Mouse (Mus musculus) kidney, embryonic 16.5 days (tissue): ENCODE measurements around the gene Arhgef10l. TPM values are rescaled to one million over a fixed set of nuclear protein-coding genes. Genes with fewer than 3 reads are reported as not detected.

Experiments used
- ATAC-seq: fragments of 200-750 bp; cut with Nextera tagmentation; 2 replicates; pipeline ENCODE4 v1.8.0; 2017; ENCODE audit warnings: moderate TSS enrichment; ENCODE audit not compliant: low FRiP score, low TSS enrichment
- H3K27ac ChIP-seq: fragments of 300-500 bp; sonication (generic); 2 replicates; pipeline ENCODE4 v1.5.1; 2014; ENCODE audit warnings: low read length
- H3K27me3 ChIP-seq: fragments of 300-500 bp; sonication (generic); 2 replicates; pipeline ENCODE4 v1.6.1; 2014; ENCODE audit warnings: low read length, control low read depth, mixed read lengths; ENCODE audit not compliant: insufficient read depth
- H3K36me3 ChIP-seq: fragments of 300-500 bp; sonication (generic); 2 replicates; pipeline ENCODE4 v1.6.1; 2014; ENCODE audit warnings: low read length, control low read depth, mixed read lengths; ENCODE audit not compliant: insufficient read depth
- H3K4me1 ChIP-seq: fragments of 300-500 bp; sonication (generic); 2 replicates; pipeline ENCODE4 v1.6.1; 2014; ENCODE audit warnings: low read length, control low read depth, mixed read lengths; ENCODE audit not compliant: insufficient read depth
- H3K4me2 ChIP-seq: fragments of 300-500 bp; sonication (generic); replicated peaks from 2 replicates; pipeline ENCODE4 v1.6.1; 2014; ENCODE audit warnings: low read depth, low read length
- H3K4me3 ChIP-seq: fragments of 300-500 bp; sonication (generic); 2 replicates; pipeline ENCODE4 v1.5.1; 2014; ENCODE audit warnings: mild to moderate bottlenecking, low read length
- H3K9ac ChIP-seq: fragments of 300-500 bp; sonication (generic); replicated peaks from 2 replicates; pipeline ENCODE4 v1.6.1; 2014; ENCODE audit warnings: low read length
- H3K9me3 ChIP-seq: fragments of 300-500 bp; sonication (generic); 2 replicates; pipeline ENCODE4 v1.6.1; 2016; ENCODE audit warnings: low read length, control low read depth
- WGBS: fragments of 180-500 bp; shearing (Covaris S2); extraction: QIAGEN DNeasy Blood & Tissue Kit; methylation state at CpG from one replicate; pipeline ENCODE4 v1.1.7; 2014; 5-methylcytosine and 5-hydroxymethylcytosine counted together
- polyA plus RNA-seq: library from polyadenylated mRNA; unstranded; fragments of >200 nt; fragmentation: Nextera tagmentation; extraction: Ambion mirVana; gene quantifications from 2 replicates; pipeline ENCODE4 v1.2.1, GENCODE M21; 2015

Gene Arhgef10l
- polyA plus RNA-seq, 1 experiment from 2014 or later: 25.4 TPM

GRCm38 (mm10) chr4:140661406-140662022 is 4.3 kb downstream of the Arhgef10l start:
- peak overlapping the region; percentile 73 for H3K27ac ChIP-seq
- H3K9me3 ChIP-seq: no peaks in the 10 kb centered on the region
- no peak overlapping the region for H3K4me3 ChIP-seq
- H3K27me3 ChIP-seq: no peaks in the 10 kb centered on the region
- H3K4me1 ChIP-seq: peaks cover 67% of the 10 kb centered on the region
- no peaks in the 10 kb centered on the region for H3K36me3 ChIP-seq
- H3K9ac ChIP-seq: peak overlapping the region; percentile 32
- WGBS: 53% methylated on average over 18 of the region's 18 CpGs
- H3K4me2 ChIP-seq: 0 out of 2 replicates have a peak overlapping the region, but pooled peaks have one; percentile 7
- no peak for ATAC-seq

DNA sequence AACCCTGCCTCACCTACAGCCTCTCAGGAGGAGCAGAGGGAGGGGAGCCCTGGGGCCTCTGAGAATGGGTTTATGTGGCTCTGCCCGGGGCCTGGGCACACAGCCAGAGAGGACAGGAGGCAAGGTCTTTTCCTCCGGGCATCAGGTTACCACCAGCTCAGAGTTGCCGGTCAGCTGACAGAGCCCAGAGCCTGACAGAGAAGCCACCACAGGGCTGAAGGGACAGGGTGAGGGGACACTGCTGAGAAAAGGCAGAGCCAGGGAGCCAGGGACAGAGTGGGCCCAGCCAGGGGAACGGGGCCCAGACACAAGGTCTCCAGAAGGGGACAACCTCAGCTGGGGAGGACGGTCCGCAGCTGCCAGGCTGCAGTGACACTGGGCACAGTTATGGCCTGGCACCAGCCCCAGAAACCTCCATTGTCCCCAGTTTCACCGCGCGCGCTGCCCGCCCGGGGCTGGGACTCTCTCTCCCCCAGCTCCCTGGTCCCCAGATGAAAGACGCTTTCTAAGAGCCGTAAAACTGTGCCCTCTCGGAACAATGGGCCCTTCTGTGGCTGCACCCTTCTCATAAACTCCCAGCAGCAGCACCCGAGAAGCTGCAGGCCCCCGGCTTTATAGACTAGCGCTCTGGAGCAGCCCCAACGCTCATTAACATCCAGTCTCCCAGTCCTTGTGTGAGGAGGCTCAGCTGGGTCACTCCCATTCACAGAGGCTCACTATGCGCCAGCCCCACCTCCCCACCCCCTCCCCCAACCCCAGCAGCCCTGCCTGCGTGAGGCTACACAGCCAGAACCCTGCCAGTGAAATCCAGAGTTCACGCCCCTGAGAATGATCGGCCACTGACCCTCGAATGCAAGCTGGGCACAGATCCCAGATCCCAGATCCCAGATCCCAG is 7.9 kb downstream of the Arhgef10l start:
- peak; percentile 84 for ATAC-seq
- Histone ChIP-seq H3K36me3 (no peaks in the 10 kb centered on the region), H3K4me1 (peaks cover 61% of the 10 kb centered on the region), H3K27ac (peak overlapping the region; percentile 94), H3K4me3 (no peak overlapping the region), H3K4me2 (peak overlapping the region; percentile 37), H3K9ac (peak overlapping the region; percentile 67), H3K27me3 (no peaks in the 10 kb centered on the region), H3K9me3 (no peaks in the 10 kb centered on the region)
- WGBS: 10% methylated on average over 24 of the region's 24 CpGs

- Histone ChIP-seq H3K36me3 (no peaks in the 10 kb centered on the region), H3K4me2 (no peak overlapping the region), H3K4me1 (peaks cover 47% of the 10 kb centered on the region), H3K9ac (no peak overlapping the region), H3K27me3 (no peaks in the 10 kb centered on the region), H3K4me3 (no peak overlapping the region), H3K9me3 (no peaks in the 10 kb centered on the region), H3K27ac (no peak overlapping the region)
- 71% methylated on average over 8 of the region's 8 CpGs for WGBS
- ATAC-seq: no peak
Measured at GRCm38 (mm10) chr4:140656529-140656928, 9.3 kb downstream of the Arhgef10l start.

DNA sequence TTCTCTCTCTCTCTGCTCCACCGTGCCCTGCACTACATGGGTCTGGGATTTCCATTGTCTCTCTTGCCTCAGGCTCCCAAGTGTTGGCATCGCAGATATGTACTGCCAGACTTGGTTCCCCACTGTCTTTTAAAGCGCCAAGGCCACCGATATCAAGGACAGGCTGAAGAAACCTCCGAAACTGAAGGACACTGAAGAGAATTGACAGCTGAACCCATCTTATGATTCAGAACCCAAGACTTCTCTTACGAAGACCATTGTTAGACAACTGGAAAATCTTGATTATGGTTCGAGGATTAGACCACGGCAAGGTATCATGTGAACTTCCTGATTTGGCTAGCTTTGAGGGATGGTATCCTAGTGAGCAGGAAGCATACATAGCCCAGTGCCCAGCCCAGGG is 11.0 kb downstream of the Arhgef10l start:
- H3K27me3 ChIP-seq: no peaks in the 10 kb centered on the region
- H3K9ac ChIP-seq: no peak overlapping the region
- no peaks in the 10 kb centered on the region for H3K9me3 ChIP-seq
- no peak overlapping the region for H3K4me2 ChIP-seq
- ATAC-seq: no peak
- 74% methylated on average over 8 of the region's 8 CpGs for WGBS
- no peaks in the 10 kb centered on the region for H3K36me3 ChIP-seq
- H3K4me3 ChIP-seq: no peak overlapping the region
- peaks cover 43% of the 10 kb centered on the region for H3K4me1 ChIP-seq
- H3K27ac ChIP-seq: no peak overlapping the region

GRCm38 (mm10) chr4:140653835-140654583 is 11.8 kb downstream of the Arhgef10l start:
- Histone ChIP-seq H3K9me3 (no peaks in the 10 kb centered on the region), H3K27ac (no peak overlapping the region)
- WGBS: 29% methylated on average over 14 of the region's 14 CpGs

DNA sequence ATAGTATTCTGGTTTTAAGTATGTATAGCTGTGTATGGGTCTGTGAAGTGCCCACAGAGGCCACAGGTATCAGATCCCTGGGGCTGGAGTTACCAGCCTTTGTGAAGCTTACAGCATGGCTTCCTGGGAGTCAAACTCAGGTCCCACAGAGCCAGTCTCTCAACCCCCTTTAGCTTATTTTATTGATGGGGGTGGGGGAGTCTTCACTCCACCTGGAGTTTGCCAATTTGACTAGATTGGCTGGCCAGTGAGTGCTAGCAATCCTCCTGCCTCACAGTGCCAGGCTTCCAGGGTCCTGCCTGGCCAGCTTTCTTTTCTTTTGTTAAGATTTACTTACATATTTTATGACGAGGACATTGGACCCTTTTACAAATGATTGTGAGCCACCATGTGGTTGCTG is 16.1 kb downstream of the Arhgef10l start:
- Histone ChIP-seq H3K27me3 (no peaks in the 10 kb centered on the region), H3K4me3 (no peak overlapping the region), H3K4me2 (no peak overlapping the region), H3K4me1 (peaks cover 35% of the 10 kb centered on the region), H3K27ac (no peak overlapping the region), H3K9ac (no peak overlapping the region; the same call in 1 of the 2 replicates), H3K9me3 (no peaks in the 10 kb centered on the region), H3K36me3 (peaks cover 6% of the 10 kb centered on the region; the same call in 1 of the 2 replicates)
- WGBS: 67% methylated on average over 1 of the region's 1 CpGs
- ATAC-seq: no peak

More at GRCm38 (mm10) chr4:140653835-140654583, 11.8 kb downstream of the Arhgef10l start:
- no peaks in the 10 kb centered on the region for H3K27me3 ChIP-seq
- H3K9ac ChIP-seq: no peak overlapping the region
- no peak for ATAC-seq
- H3K36me3 ChIP-seq: no peaks in the 10 kb centered on the region
- no peak overlapping the region for H3K4me3 ChIP-seq
- no peak overlapping the region for H3K4me2 ChIP-seq
- H3K4me1 ChIP-seq: peaks cover 50% of the 10 kb centered on the region

- Histone ChIP-seq H3K27me3 (no peaks in the 10 kb centered on the region), H3K9ac (peak overlapping the region; percentile 96), H3K4me3 (peak overlapping the region; percentile 79), H3K27ac (peak overlapping the region; percentile 88), H3K9me3 (no peaks in the 10 kb centered on the region), H3K36me3 (peaks cover 6% of the 10 kb centered on the region; the same call in 1 of the 2 replicates), H3K4me1 (peaks cover 35% of the 10 kb centered on the region), H3K4me2 (peak overlapping the region; percentile 68)
- ATAC-seq: no peak
- 23% methylated on average over 9 of the region's 9 CpGs for WGBS
Measured at GRCm38 (mm10) chr4:140649207-140649591, 16.6 kb downstream of the Arhgef10l start.

DNA sequence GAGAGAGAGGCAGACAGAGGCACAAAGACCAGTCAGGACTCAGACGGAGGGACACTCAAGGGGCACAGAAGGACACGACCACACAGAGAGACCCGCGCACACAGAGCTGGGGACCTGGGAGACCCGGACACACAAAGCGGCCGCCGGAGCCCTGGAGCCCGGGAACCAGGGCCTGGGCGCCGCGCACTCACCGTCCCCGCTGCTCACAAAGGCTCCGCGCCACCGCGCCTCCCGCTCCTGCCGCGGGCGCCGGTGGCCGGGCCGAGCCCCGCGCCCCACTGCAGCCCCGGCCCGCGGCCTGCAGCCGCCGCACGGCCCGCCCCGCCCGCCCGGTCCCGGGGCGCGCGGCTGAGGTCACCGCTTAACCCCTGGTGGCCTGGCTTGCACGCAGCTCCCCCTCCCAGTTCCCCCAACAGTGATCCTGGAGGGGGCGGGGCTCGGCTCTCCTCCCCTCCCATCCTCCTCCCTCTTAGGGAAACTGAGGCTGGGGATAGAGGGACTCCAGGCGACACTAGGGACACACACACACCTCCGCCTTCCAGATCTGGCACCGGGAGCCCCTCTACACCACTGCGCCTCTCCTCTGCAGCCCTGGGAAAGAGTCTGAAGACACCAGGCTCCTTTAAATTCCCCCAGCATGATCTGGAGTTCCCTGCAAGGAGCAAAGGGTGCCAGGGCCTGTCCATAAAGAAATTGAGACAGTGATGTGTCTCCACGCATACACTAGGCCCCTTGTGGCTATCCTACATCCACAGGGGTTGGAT is 17.2 kb downstream of the Arhgef10l start:
- under 1% methylated on average over 26 of the region's 50 CpGs for WGBS
- peaks cover 6% of the 10 kb centered on the region; the same call in 1 of the 2 replicates for H3K36me3 ChIP-seq
- H3K9me3 ChIP-seq: no peaks in the 10 kb centered on the region
- H3K27me3 ChIP-seq: no peaks in the 10 kb centered on the region
- peak; percentile 44 for ATAC-seq
- peak overlapping the region; percentile 68 for H3K4me2 ChIP-seq
- peaks cover 30% of the 10 kb centered on the region for H3K4me1 ChIP-seq
- peak overlapping the region; percentile 96 for H3K9ac ChIP-seq
- H3K27ac ChIP-seq: peak overlapping the region; percentile 88
- peak overlapping the region; percentile 79 for H3K4me3 ChIP-seq
